Mouse (Mus musculus): ENCODE data around the gene Rapgef4. TPM values are rescaled to one million over a fixed set of nuclear protein-coding genes. Genes with fewer than 3 reads are reported as not detected.

The Rapgef4 gene
- total RNA-seq, 1 experiment, result 3.4 TPM

- Histone ChIP-seq H3K4me3 (ENCODE audit: insufficient read depth in 1 of 2, low read depth in 1 of 2, low read length in 2 of 2, poor library complexity in 1 of 2, severe bottlenecking in 1 of 2) (no peak overlapping the region), H3K36me3 (ENCODE audit: control insufficient read depth, insufficient read depth, low read length, poor library complexity, severe bottlenecking) (no peaks in the 10 kb centered on the region), H3K9me3 (ENCODE audit: control insufficient read depth, insufficient read depth, low read depth, low read length) (no peaks in the 10 kb centered on the region), H3K9ac (ENCODE audit: insufficient read depth, low read depth, low read length, poor library complexity, severe bottlenecking) (no peak overlapping the region), H3K27ac (ENCODE audit: insufficient read depth, low read depth, low read length, poor library complexity, severe bottlenecking) (no peak overlapping the region), H3K4me1 (ENCODE audit: control insufficient read depth in 2 of 2, insufficient read depth in 2 of 2, low read length in 2 of 2, poor library complexity in 1 of 2) (peaks cover 0 to 8% of the 10 kb centered on the region in 2 experiments; a peak in 2 of 4 replicates)
- TF ChIP-seq ZNF384 (IDR thresholded peaks at IDR 0.05; ENCODE audit: low read depth, low read length) (no peak), ZC3H11A (IDR thresholded peaks at IDR 0.05; ENCODE audit: borderline replicate concordance, low read depth, low read length) (no peak), HCFC1 (IDR thresholded peaks at IDR 0.05; ENCODE audit: borderline replicate concordance, insufficient read depth, low read length) (no peak), CHD2 (IDR thresholded peaks at IDR 0.05; ENCODE audit: low read depth, low read length) (no peak), MAFK (IDR thresholded peaks at IDR 0.05; ENCODE audit: insufficient read depth, low read depth, low read length) (no peak)
- in situ Hi-C loops (cut with MboI; ENCODE audit: low sequenced_read_pairs in 2 of 2, unreplicated experiment in 2 of 2), result no loop called here
- DNase-seq (ENCODE audit: low read depth, low spot score), result no peak
Observed at GRCm38 (mm10) chr2:72077490-72078139, 96.6 kb downstream of the Rapgef4 start.

- Histone ChIP-seq H3K4me3 (ENCODE audit: insufficient read depth in 1 of 2, low read depth in 1 of 2, low read length in 2 of 2, poor library complexity in 1 of 2, severe bottlenecking in 1 of 2) (no peak overlapping the region), H3K4me1 (ENCODE audit: control insufficient read depth in 2 of 2, insufficient read depth in 2 of 2, low read length in 2 of 2, poor library complexity in 1 of 2) (peaks cover 0 to 8% of the 10 kb centered on the region in 2 experiments; a peak in 2 of 4 replicates), H3K27ac (ENCODE audit: insufficient read depth, low read depth, low read length, poor library complexity, severe bottlenecking) (no peak overlapping the region), H3K9ac (ENCODE audit: insufficient read depth, low read depth, low read length, poor library complexity, severe bottlenecking) (no peak overlapping the region), H3K36me3 (ENCODE audit: control insufficient read depth, insufficient read depth, low read length, poor library complexity, severe bottlenecking) (no peaks in the 10 kb centered on the region), H3K9me3 (ENCODE audit: control insufficient read depth, insufficient read depth, low read depth, low read length) (no peaks in the 10 kb centered on the region)
- no peak for TF ChIP-seq ZNF384 (IDR thresholded peaks at IDR 0.05; ENCODE audit: low read depth, low read length)
- no peak for TF ChIP-seq HCFC1 (IDR thresholded peaks at IDR 0.05; ENCODE audit: borderline replicate concordance, insufficient read depth, low read length)
- no peak for TF ChIP-seq CHD2 (IDR thresholded peaks at IDR 0.05; ENCODE audit: low read depth, low read length)
- no peak for TF ChIP-seq ZC3H11A (IDR thresholded peaks at IDR 0.05; ENCODE audit: borderline replicate concordance, low read depth, low read length)
- TF ChIP-seq MAFK (IDR thresholded peaks at IDR 0.05; ENCODE audit: insufficient read depth, low read depth, low read length), result no peak
- DNase-seq (ENCODE audit: low read depth, low spot score), result no peak
- in situ Hi-C loops (cut with MboI; ENCODE audit: low sequenced_read_pairs in 2 of 2, unreplicated experiment in 2 of 2), result no loop called here
Observed at GRCm38 (mm10) chr2:72078140-72078521, 97.1 kb downstream of the Rapgef4 start.

- TF ChIP-seq ZC3H11A (IDR thresholded peaks at IDR 0.05; ENCODE audit: borderline replicate concordance, low read depth, low read length) (no peak), MAFK (IDR thresholded peaks at IDR 0.05; ENCODE audit: insufficient read depth, low read depth, low read length) (no peak), ZNF384 (IDR thresholded peaks at IDR 0.05; ENCODE audit: low read depth, low read length) (no peak), HCFC1 (IDR thresholded peaks at IDR 0.05; ENCODE audit: borderline replicate concordance, insufficient read depth, low read length) (no peak), CHD2 (IDR thresholded peaks at IDR 0.05; ENCODE audit: low read depth, low read length) (no peak)
- Histone ChIP-seq H3K4me3 (ENCODE audit: insufficient read depth in 1 of 2, low read depth in 1 of 2, low read length in 2 of 2, poor library complexity in 1 of 2, severe bottlenecking in 1 of 2) (no peak overlapping the region), H3K36me3 (ENCODE audit: control insufficient read depth, insufficient read depth, low read length, poor library complexity, severe bottlenecking) (no peaks in the 10 kb centered on the region), H3K4me1 (ENCODE audit: control insufficient read depth in 2 of 2, insufficient read depth in 2 of 2, low read length in 2 of 2, poor library complexity in 1 of 2) (peaks cover 0 to 8% of the 10 kb centered on the region in 2 experiments; a peak in 2 of 4 replicates), H3K9ac (ENCODE audit: insufficient read depth, low read depth, low read length, poor library complexity, severe bottlenecking) (no peak overlapping the region), H3K27ac (ENCODE audit: insufficient read depth, low read depth, low read length, poor library complexity, severe bottlenecking) (no peak overlapping the region), H3K9me3 (ENCODE audit: control insufficient read depth, insufficient read depth, low read depth, low read length) (no peaks in the 10 kb centered on the region)
- in situ Hi-C loops (cut with MboI; ENCODE audit: low sequenced_read_pairs in 2 of 2, unreplicated experiment in 2 of 2), result no loop called here
- no peak for DNase-seq (ENCODE audit: low read depth, low spot score)
Observed at GRCm38 (mm10) chr2:72079110-72079509, 98.1 kb downstream of the Rapgef4 start.

DNA sequence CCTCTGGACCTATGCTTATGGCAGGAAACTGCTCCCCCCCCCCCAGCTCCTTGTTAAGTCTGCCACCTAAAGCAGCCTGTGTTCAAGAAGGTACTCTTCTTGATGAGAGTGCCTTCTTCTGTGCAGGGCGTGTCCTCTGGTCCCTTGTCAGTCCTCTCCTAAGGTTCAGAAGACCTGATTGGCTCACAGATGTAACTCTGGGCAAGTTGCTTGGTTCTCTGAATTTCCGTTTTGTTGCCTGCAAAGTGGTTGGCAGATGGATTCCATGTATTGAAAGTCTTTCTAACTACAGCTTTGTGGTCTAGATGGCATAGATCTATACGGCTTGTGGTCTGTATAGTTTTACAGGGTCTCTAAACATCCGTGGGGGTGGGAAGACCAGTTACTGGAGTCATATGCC lies 101.8 kb downstream of the Rapgef4 start:
- TF ChIP-seq ZNF384 (IDR thresholded peaks at IDR 0.05; ENCODE audit: low read depth, low read length) (no peak), CHD2 (IDR thresholded peaks at IDR 0.05; ENCODE audit: low read depth, low read length) (no peak), MAFK (IDR thresholded peaks at IDR 0.05; ENCODE audit: insufficient read depth, low read depth, low read length) (no peak), HCFC1 (IDR thresholded peaks at IDR 0.05; ENCODE audit: borderline replicate concordance, insufficient read depth, low read length) (no peak), ZC3H11A (IDR thresholded peaks at IDR 0.05; ENCODE audit: borderline replicate concordance, low read depth, low read length) (no peak)
- in situ Hi-C loops (cut with MboI; ENCODE audit: low sequenced_read_pairs in 2 of 2, unreplicated experiment in 2 of 2), result no loop called here
- no peaks in the 10 kb centered on the region for H3K9me3 ChIP-seq (ENCODE audit: control insufficient read depth, insufficient read depth, low read depth, low read length)
- peaks cover 0 to 10% of the 10 kb centered on the region in 2 experiments; a peak in 2 of 4 replicates for H3K4me1 ChIP-seq (ENCODE audit: control insufficient read depth in 2 of 2, insufficient read depth in 2 of 2, low read length in 2 of 2, poor library complexity in 1 of 2)
- no peak for DNase-seq (ENCODE audit: low read depth, low spot score)
- H3K9ac ChIP-seq (ENCODE audit: insufficient read depth, low read depth, low read length, poor library complexity, severe bottlenecking), result no peak overlapping the region
- no peak overlapping the region for H3K27ac ChIP-seq (ENCODE audit: insufficient read depth, low read depth, low read length, poor library complexity, severe bottlenecking)
- H3K4me3 ChIP-seq (ENCODE audit: insufficient read depth in 1 of 2, low read depth in 1 of 2, low read length in 2 of 2, poor library complexity in 1 of 2, severe bottlenecking in 1 of 2), result no peak overlapping the region
- no peaks in the 10 kb centered on the region for H3K36me3 ChIP-seq (ENCODE audit: control insufficient read depth, insufficient read depth, low read length, poor library complexity, severe bottlenecking)

All from ES-E14 (cell line).